Mouse (Mus musculus) left cerebral cortex, adult 9 months (tissue): ENCODE measurements around the gene Pik3ip1.

Experiments
- DNase-seq, 2 experiments: peaks; one replicate each; pipeline ENCODE4 v3.0.0; 2022; ENCODE audit warnings: low spot score in 2 of 2

Pik3ip1 gene

GRCm38 (mm10) chr11:3302385-3302784 is 27.8 kb upstream of the Pik3ip1 start:
- DNase-seq: peak in 1 of 2 experiments; percentile 59

- no peak for DNase-seq
These were observed 27.4 kb upstream of the Pik3ip1 start for GRCm38 (mm10) chr11:3302792-3303191.

- no peak for DNase-seq
These were observed 24.4 kb upstream of the Pik3ip1 start for GRCm38 (mm10) chr11:3305821-3306220.

- DNase-seq: no peak
These were observed 22.3 kb upstream of the Pik3ip1 start for GRCm38 (mm10) chr11:3307875-3308274.

- DNase-seq: no peak
These were observed 20.3 kb upstream of the Pik3ip1 start for GRCm38 (mm10) chr11:3309884-3310283.

- no peak for DNase-seq
These were observed 19.2 kb upstream of the Pik3ip1 start for GRCm38 (mm10) chr11:3310789-3311585.

GRCm38 (mm10) chr11:3311586-3312347 is 18.4 kb upstream of the Pik3ip1 start:
- no peak for DNase-seq

- DNase-seq: no peak
These were observed 16.9 kb upstream of the Pik3ip1 start for GRCm38 (mm10) chr11:3313294-3313693.

- peak in 1 of 2 experiments; percentile 70 for DNase-seq
These were observed 16.1 kb upstream of the Pik3ip1 start for GRCm38 (mm10) chr11:3314148-3314547.

- no peak for DNase-seq
These were observed 11.9 kb upstream of the Pik3ip1 start for GRCm38 (mm10) chr11:3318286-3318685.

GRCm38 (mm10) chr11:3328271-3328670 is 1.9 kb upstream of the Pik3ip1 start:
- DNase-seq: no peak

GRCm38 (mm10) chr11:3328806-3329775 is 1.1 kb upstream of the Pik3ip1 start:
- no peak for DNase-seq

GRCm38 (mm10) chr11:3330566-3330965 is 365 bp downstream of the Pik3ip1 start:
- DNase-seq: peak; percentile 61 to 91

GRCm38 (mm10) chr11:3330991-3331750 is 970 bp downstream of the Pik3ip1 start:
- no peak for DNase-seq

- peak; percentile 85 to 94 for DNase-seq
These were observed 1.8 kb downstream of the Pik3ip1 start for GRCm38 (mm10) chr11:3331756-3332642.

- no peak for DNase-seq
These were observed 3.0 kb downstream of the Pik3ip1 start for GRCm38 (mm10) chr11:3333111-3333695.

GRCm38 (mm10) chr11:3334141-3334710 is 4.0 kb downstream of the Pik3ip1 start:
- DNase-seq: no peak

- DNase-seq: no peak
These were observed 4.6 kb downstream of the Pik3ip1 start for GRCm38 (mm10) chr11:3334711-3335316.
